Mouse (Mus musculus) brain, adult 2 months (tissue): ENCODE measurements around the gene Wfdc1.
A peak's percentile ranks its signal among the peaks of the same experiment; 100 is the strongest.

Experiments
- DNase-seq: peaks from one replicate; pipeline ENCODE4 v3.0.0; 2011; ENCODE audit warnings: low read depth, low spot score

The Wfdc1 gene

DNA sequence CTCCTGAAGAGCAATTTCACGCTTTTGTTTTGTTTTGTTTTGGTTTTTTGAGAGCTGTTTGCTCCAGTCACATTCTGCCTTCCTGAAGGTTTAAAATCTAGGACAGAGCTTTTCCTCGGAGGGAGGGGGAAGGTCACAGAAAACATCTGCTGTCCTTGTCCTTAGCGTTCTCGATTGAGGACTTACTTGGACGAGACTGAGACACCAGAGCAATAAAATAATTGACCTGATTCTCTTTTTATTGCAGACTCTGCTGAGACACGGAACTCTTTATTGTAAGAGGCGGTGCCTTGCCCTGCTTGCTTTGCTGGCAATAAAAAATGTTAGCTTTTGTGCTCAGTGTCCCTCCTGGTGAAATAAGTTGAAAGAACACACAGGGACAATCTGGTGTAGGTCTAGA lies 26.4 kb upstream of the Wfdc1 start:
- DNase-seq = peak; percentile 66

DNA sequence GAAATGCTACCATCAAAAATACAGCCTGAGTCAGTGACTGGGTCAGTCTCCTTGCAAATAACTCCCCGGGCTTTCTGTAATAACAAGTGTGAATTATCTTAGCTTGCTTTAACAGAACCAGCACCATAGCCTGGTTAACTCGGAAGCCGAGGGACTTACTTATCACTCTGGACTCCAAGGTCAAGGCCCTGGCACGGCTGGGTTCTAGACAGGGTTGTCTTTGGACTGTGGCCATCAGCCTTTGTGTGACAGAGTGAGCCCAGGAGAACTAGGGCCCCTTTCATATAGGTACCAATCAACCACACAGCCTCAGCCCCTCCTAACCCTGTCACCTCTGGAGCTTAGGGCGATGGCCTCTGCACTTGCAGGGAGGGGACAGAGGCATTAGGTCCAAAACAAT lies 25.1 kb upstream of the Wfdc1 start:
- no peak for DNase-seq

DNA sequence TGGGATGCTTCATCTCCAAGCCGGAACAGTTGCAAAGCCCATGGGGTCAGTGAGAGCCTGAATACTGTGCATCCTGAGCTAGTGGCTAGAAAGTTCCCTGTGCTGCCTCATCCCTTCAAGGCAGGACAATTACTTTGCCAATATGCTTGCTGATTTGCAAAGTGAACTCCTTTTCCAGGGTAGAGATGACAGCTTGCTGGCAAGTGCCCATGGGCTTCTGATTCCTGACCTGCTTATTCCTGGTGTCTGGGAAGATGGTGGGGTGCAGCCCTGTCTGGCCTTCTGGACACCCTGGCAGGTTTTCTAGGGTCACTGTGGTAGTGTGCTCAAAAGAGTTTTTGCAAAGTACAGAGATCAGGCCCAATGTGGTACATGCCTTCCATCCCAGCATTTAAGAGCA lies 23.2 kb upstream of the Wfdc1 start:
- peak; percentile 54 for DNase-seq

DNA sequence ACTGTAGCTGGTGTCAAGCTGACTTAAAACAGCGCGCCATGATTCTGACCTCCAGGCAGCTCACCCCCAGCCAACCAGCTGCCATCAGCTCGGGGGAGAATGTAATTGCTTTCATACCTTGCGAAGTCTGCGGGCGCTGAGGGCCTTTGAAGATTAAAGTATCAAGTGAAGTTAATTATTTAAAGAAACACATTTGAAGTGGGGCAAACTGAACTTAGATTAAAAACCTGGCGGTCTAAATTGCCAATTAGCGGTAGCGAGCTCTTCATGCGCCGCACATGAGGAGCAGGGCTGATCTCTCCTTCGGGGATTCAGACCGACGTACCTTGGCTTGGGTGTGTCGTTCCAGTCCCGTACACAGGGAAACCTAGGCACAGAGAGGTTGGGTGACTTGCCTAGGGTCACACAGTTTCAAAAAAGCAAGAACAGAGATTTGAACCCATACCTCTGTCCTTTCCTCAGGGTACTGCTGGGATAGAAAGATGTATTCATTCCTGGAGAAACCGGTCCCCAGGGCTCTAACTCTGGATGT lies 21.7 kb upstream of the Wfdc1 start:
- DNase-seq = no peak

DNA sequence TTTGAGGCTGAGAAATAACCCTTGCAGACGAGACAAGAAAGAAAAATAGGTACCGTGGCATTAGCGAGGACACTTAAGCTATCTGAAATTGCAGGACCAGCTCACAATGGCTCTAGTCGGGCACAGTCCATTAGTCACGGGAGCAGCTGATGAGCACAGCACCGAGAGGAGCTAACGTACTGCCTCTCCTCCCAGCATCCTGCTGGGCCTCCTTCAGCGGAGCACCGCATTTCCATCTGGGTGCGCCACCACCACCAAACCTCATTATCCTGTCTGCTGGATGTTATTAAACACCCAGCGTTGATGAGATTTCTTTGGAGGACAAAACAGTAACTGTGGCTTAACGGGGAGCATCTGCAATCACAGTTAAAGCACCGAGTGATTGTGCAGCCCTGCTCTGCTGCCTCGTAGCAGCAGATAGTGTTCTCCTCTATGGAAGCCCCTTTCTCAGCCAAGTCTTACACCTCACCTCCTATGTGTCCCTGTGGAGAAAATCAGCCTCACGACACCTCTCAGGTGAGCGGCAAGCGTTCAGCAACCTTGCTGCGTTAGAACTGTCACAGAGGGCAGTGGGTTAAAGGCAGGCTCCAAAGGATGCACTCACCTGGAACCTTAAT lies 21.1 kb upstream of the Wfdc1 start:
- DNase-seq = peak; percentile 63

DNA sequence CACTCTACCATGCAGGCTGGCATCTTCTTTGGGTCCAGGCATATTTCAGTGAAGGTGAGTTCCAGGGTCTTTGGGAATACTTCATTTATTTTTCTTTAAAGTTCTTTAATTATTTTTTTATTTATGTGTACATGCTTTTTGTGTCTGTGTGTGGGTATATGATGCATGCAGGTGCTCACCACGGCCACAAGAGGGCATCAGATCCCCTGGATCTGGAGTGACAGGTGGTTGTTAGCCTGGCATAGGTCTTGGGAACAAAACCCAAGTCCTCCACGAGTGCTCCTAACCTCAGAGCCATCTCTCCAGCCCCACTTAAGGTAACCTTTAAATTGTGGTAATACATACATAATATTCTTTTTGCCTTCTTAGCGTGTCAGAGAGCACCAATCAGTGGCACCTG lies 20.0 kb upstream of the Wfdc1 start:
- DNase-seq = no peak

DNA sequence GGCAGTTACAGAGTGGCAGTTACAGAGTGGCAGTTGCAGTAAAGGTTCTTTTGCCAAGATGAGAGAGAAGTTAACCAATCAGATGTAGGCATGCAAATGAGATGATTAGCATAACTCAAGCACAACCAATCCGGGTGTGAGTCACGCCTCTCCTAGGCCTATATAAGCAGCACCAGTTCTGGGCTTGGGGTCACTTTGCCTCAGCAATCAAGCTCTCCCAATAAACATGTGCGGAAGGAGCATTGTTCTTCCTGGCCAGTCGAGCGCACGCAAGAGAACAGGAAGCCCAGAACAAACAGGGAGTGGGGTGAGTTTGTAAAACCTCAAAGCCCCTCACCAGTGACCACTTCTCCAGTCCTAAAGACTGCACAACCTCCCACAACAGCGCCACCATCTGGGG lies 19.3 kb upstream of the Wfdc1 start:
- no peak for DNase-seq

- DNase-seq = no peak
Observed at GRCm38 (mm10) chr8:119651324-119651723, 14.8 kb upstream of the Wfdc1 start.

DNA sequence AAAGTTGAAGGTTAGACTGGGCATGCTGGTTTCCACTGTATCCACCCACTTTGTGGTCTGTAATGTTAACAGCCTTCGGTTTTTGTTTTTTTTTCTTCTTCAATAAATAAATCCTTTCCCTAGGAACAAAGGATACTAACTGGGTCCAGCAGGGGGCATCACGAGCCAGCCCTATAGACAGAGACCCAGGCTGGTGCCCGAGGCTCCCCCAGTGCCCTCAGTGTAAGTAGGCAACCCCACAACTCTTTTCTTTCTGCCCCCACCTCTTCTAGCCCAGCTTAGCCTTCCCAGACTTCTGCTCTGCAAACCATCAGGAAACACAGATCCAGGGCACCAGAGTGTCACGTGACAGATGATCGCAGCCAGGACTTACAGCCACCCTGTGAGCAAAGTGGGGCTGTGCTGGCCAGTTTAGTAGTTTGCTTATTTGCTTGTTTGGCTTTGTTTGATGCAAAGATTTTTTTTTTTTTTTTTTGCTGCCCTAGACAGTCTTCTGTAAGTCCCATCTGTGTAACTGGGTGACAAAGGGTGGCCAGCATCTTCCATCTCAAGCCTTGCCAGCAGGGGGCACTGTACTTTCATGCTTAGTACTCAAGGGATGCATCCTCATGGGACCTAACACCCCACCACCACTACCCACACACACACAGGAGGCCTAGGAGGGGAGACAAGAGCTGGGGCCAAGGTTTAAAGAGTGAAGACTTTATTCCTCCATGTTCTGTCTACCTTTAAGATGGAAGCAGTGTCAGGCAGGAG lies 9.3 kb upstream of the Wfdc1 start:
- peak; percentile 29 for DNase-seq

- peak; percentile 23 for DNase-seq
Observed at GRCm38 (mm10) chr8:119661081-119661480, 5.1 kb upstream of the Wfdc1 start.

DNA sequence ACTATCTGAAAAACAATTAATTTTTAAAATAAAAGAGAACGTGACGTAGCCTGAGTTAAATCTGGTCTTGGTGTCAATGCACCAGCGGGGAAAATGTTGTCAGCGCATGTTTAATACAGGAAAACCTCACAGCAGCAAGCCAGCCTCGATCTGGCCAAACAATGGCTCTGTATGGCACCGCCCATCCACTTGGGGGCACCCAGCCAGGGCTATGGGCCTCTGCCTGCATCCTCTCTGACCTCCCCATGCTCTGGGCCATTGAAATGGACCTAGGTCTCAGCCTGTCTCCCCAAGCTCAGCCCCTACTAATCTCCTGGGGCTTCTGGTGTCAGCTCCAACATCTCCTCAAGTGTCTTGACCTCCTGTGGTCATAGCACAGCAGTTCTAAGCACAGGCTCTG lies 4.3 kb upstream of the Wfdc1 start:
- no peak for DNase-seq

- no peak for DNase-seq
Observed at GRCm38 (mm10) chr8:119663440-119663839, 2.7 kb upstream of the Wfdc1 start.

- no peak for DNase-seq
Observed at GRCm38 (mm10) chr8:119665270-119665669, 895 bp upstream of the Wfdc1 start.

DNA sequence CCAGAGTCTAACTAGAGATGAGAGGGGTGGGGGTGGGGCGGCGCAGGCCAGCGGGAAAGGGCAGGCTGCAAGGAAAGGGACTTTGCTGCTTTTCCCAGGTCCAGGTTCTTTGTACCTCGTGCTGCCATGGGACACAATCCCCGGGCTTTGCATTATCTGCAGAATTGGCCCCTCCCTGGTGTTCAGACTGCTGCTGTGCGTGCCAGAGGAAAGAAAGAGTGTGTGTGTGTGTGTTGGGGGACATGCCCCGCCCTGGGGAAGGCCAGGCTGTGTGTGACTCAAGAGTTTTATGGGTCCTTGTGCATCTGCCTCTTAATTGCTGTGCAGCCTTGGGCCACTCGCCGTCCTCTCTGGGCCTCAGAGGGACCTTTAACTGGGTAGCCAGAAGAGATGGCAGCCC lies 2.3 kb downstream of the Wfdc1 start:
- no peak for DNase-seq

DNA sequence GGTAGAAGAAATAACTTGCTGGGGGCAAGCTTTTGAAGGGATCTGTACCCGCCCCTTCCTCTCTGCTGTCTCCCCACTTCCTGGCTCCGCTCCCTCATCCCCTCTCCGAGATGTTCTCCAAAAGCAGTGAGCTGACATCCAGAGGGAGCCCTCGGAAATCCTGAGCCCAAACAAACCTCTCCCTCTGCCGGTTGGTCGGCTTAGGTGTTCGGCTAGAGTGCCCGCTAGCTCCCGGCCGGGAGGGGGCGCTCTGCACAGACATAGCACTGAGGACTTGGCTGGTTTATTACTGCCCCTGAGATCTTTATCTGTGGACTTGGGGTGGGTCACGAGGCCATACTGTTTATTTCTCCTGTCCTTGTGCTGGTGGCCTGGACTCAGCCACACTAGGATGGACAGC lies 3.1 kb downstream of the Wfdc1 start:
- DNase-seq = no peak

GRCm38 (mm10) chr8:119670419-119671091 lies 4.4 kb downstream of the Wfdc1 start:
- no peak for DNase-seq

GRCm38 (mm10) chr8:119673976-119674555 lies 7.9 kb downstream of the Wfdc1 start:
- DNase-seq = no peak

DNA sequence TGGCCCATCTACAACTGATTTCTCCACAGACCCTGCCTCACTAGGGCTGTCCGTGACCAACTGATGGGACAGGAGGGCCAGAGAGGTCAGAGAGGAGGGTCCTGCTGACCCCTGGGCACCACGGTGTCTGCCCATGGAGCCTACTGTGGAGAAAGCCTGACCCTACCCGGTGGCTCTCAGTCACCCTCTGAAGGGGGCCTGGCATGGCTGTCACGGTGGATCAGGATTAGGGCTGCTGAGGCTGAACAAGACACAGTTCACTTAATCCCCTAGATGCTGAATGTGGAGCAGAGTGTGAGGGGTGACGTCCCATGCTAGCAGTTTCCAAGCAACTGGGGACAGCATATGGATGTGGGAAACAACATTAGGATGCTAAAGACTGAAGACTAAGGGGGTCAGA lies 9.3 kb downstream of the Wfdc1 start:
- DNase-seq = no peak

GRCm38 (mm10) chr8:119676389-119676788 lies 10.2 kb downstream of the Wfdc1 start:
- DNase-seq = peak; percentile 92

DNA sequence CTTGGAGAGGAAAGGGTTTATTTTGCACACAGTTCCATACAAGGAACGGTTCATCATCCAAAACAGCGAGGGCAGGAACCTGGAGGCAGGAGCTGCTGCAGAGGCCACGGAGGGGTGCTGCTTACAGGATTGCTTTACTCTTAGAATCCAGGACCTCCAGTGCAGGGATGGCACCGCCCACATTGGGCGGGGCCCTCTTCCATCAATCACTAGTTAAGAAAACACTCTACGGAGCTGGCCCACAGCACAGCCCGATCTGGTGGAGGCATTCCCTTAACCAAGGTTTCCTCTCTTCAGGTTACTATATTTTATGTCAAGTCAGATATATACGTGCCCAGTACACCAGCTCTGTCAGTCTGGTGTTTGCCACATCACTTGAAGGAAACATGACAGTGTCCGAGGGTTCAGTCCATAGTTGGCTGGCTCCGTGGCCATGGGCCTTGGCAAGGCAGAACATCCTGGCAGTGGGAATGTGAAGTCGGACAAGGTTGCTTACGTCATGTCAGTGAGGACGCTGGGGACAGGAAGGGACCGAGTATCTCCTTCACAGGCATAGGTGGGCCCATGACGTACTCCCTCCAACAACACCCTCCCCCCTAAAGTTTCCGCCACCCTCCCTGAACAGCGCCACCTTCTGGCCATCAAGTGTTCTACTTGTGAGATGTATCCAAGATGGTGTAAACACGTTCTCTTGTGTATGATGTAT lies 12.1 kb downstream of the Wfdc1 start:
- peak; percentile 53 for DNase-seq

DNA sequence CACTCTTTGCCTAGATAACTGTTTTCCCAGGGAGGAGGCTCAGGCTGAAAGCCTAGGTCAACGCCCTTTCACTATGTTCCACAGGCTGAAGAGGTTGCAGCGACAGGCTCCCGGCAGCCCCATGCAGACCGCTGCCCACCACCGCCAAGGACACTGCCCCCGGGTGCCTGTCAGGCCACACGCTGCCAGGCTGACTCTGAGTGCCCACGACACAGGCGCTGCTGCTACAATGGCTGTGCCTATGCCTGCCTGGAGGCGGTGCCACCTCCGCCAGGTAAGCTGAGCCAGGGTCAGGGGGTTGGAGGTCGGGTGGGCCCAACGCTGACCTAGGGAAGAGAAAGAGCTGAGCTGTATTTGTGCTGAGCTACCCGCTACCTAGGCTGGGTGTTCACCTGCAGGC lies 13.0 kb downstream of the Wfdc1 start:
- no peak for DNase-seq

- DNase-seq = no peak
Observed at GRCm38 (mm10) chr8:119690602-119691001, 24.4 kb downstream of the Wfdc1 start.
